Mouse (Mus musculus): ENCODE results near the gene BC024978. TPM values are rescaled to one million over a fixed set of nuclear protein-coding genes. Genes with fewer than 3 reads are reported as not detected.

BC024978 gene
- polyA plus RNA-seq, 1 experiment from 2014 or later, result 3.6 TPM

GRCm38 (mm10) chr7:27197136-27197535 is 1.6 kb downstream of the BC024978 start:
- no peak overlapping the region for H3K27ac ChIP-seq (replicated peaks; ENCODE audit: low read depth, low read length)
- no peak overlapping the region for H3K4me3 ChIP-seq (replicated peaks; ENCODE audit: low read depth, low read length)
- H3K4me1 ChIP-seq (ENCODE audit: control insufficient read depth, insufficient read depth, low read length), result peaks cover 18% of the 10 kb centered on the region
- DNase-seq (no peak), ATAC-seq (ENCODE audit: low FRiP score, low TSS enrichment) (no peak)
- no peaks in the 10 kb centered on the region for H3K27me3 ChIP-seq (ENCODE audit: control insufficient read depth, insufficient read depth, low read length)
- H3K9ac ChIP-seq (replicated peaks; ENCODE audit: low read length), result no peak overlapping the region
- peaks cover 21% of the 10 kb centered on the region for H3K36me3 ChIP-seq (ENCODE audit: control insufficient read depth, insufficient read depth, low read length)
- no peaks in the 10 kb centered on the region for H3K9me3 ChIP-seq (ENCODE audit: control insufficient read depth, low read length)
- no peak overlapping the region for H3K4me2 ChIP-seq (ENCODE audit: low read length)
- WGBS, result 87% methylated on average over 3 of the region's 3 CpGs

- no peak overlapping the region for H3K9ac ChIP-seq (replicated peaks; ENCODE audit: low read length)
- H3K9me3 ChIP-seq (ENCODE audit: control insufficient read depth, low read length), result no peaks in the 10 kb centered on the region
- peaks cover 21% of the 10 kb centered on the region for H3K36me3 ChIP-seq (ENCODE audit: control insufficient read depth, insufficient read depth, low read length)
- H3K27me3 ChIP-seq (ENCODE audit: control insufficient read depth, insufficient read depth, low read length), result no peaks in the 10 kb centered on the region
- ATAC-seq (ENCODE audit: low FRiP score, low TSS enrichment), result no peak
- H3K4me3 ChIP-seq (replicated peaks; ENCODE audit: low read depth, low read length), result no peak overlapping the region
- no peak overlapping the region for H3K4me2 ChIP-seq (ENCODE audit: low read length)
- WGBS, result 95% methylated on average over 8 of the region's 8 CpGs
- H3K27ac ChIP-seq (replicated peaks; ENCODE audit: low read depth, low read length), result no peak overlapping the region
- DNase-seq, result no peak
- peaks cover 18% of the 10 kb centered on the region for H3K4me1 ChIP-seq (ENCODE audit: control insufficient read depth, insufficient read depth, low read length)
Observed at GRCm38 (mm10) chr7:27197634-27198033, 2.1 kb downstream of the BC024978 start.

GRCm38 (mm10) chr7:27198355-27198754 is 2.8 kb downstream of the BC024978 start:
- DNase-seq, result no peak
- Histone ChIP-seq H3K4me3 (replicated peaks; ENCODE audit: low read depth, low read length) (no peak overlapping the region), H3K36me3 (ENCODE audit: control insufficient read depth, insufficient read depth, low read length) (peaks cover 21% of the 10 kb centered on the region), H3K27me3 (ENCODE audit: control insufficient read depth, insufficient read depth, low read length) (no peaks in the 10 kb centered on the region), H3K9ac (replicated peaks; ENCODE audit: low read length) (no peak overlapping the region), H3K4me1 (ENCODE audit: control insufficient read depth, insufficient read depth, low read length) (peaks cover 18% of the 10 kb centered on the region), H3K4me2 (ENCODE audit: low read length) (no peak overlapping the region), H3K9me3 (ENCODE audit: control insufficient read depth, low read length) (no peaks in the 10 kb centered on the region), H3K27ac (replicated peaks; ENCODE audit: low read depth, low read length) (no peak overlapping the region)
- no peak for ATAC-seq (ENCODE audit: low FRiP score, low TSS enrichment)

- Histone ChIP-seq H3K36me3 (ENCODE audit: control insufficient read depth, insufficient read depth, low read length) (peaks cover 21% of the 10 kb centered on the region), H3K4me3 (replicated peaks; ENCODE audit: low read depth, low read length) (no peak overlapping the region), H3K4me2 (ENCODE audit: low read length) (no peak overlapping the region), H3K27me3 (ENCODE audit: control insufficient read depth, insufficient read depth, low read length) (no peaks in the 10 kb centered on the region), H3K9ac (replicated peaks; ENCODE audit: low read length) (no peak overlapping the region), H3K4me1 (ENCODE audit: control insufficient read depth, insufficient read depth, low read length) (peaks cover 15% of the 10 kb centered on the region), H3K27ac (replicated peaks; ENCODE audit: low read depth, low read length) (no peak overlapping the region), H3K9me3 (ENCODE audit: control insufficient read depth, low read length) (no peaks in the 10 kb centered on the region)
- WGBS, result 93% methylated on average over 8 of the region's 8 CpGs
- ATAC-seq (ENCODE audit: low FRiP score, low TSS enrichment) (no peak), DNase-seq (no peak)
Observed at GRCm38 (mm10) chr7:27198779-27199178, 3.2 kb downstream of the BC024978 start.

- no peaks in the 10 kb centered on the region for H3K4me1 ChIP-seq (ENCODE audit: control insufficient read depth, insufficient read depth, low read length)
- H3K27me3 ChIP-seq (ENCODE audit: control insufficient read depth, insufficient read depth, low read length), result no peaks in the 10 kb centered on the region
- no peak overlapping the region for H3K4me3 ChIP-seq (replicated peaks; ENCODE audit: low read depth, low read length)
- no peaks in the 10 kb centered on the region for H3K9me3 ChIP-seq (ENCODE audit: control insufficient read depth, low read length)
- no peak overlapping the region for H3K27ac ChIP-seq (replicated peaks; ENCODE audit: low read depth, low read length)
- no peak overlapping the region for H3K9ac ChIP-seq (replicated peaks; ENCODE audit: low read length)
- no peak overlapping the region for H3K4me2 ChIP-seq (ENCODE audit: low read length)
- DNase-seq (no peak), ATAC-seq (ENCODE audit: low FRiP score, low TSS enrichment) (no peak)
- H3K36me3 ChIP-seq (ENCODE audit: control insufficient read depth, insufficient read depth, low read length), result peaks cover 60% of the 10 kb centered on the region
- 96% methylated on average over 8 of the region's 8 CpGs for WGBS
Observed at GRCm38 (mm10) chr7:27203730-27204449, 8.3 kb downstream of the BC024978 start.

- Histone ChIP-seq H3K4me1 (ENCODE audit: control insufficient read depth, insufficient read depth, low read length) (no peaks in the 10 kb centered on the region), H3K4me2 (ENCODE audit: low read length) (no peak overlapping the region), H3K4me3 (replicated peaks; ENCODE audit: low read depth, low read length) (no peak overlapping the region), H3K36me3 (ENCODE audit: control insufficient read depth, insufficient read depth, low read length) (peaks cover 86% of the 10 kb centered on the region), H3K27me3 (ENCODE audit: control insufficient read depth, insufficient read depth, low read length) (no peaks in the 10 kb centered on the region), H3K9me3 (ENCODE audit: control insufficient read depth, low read length) (no peaks in the 10 kb centered on the region), H3K9ac (replicated peaks; ENCODE audit: low read length) (no peak overlapping the region), H3K27ac (replicated peaks; ENCODE audit: low read depth, low read length) (no peak overlapping the region)
- no peak for ATAC-seq (ENCODE audit: low FRiP score, low TSS enrichment)
- 91% methylated on average over 2 of the region's 2 CpGs for WGBS
- no peak for DNase-seq
Observed at GRCm38 (mm10) chr7:27212626-27213025, 17.0 kb downstream of the BC024978 start.

- DNase-seq, result no peak
- no peak for ATAC-seq (ENCODE audit: low FRiP score, low TSS enrichment)
- no peaks in the 10 kb centered on the region for H3K9me3 ChIP-seq (ENCODE audit: control insufficient read depth, low read length)
- H3K4me3 ChIP-seq (replicated peaks; ENCODE audit: low read depth, low read length), result no peak overlapping the region
- H3K36me3 ChIP-seq (ENCODE audit: control insufficient read depth, insufficient read depth, low read length), result peaks cover 48% of the 10 kb centered on the region
- no peak overlapping the region for H3K4me2 ChIP-seq (ENCODE audit: low read length)
- no peaks in the 10 kb centered on the region for H3K27me3 ChIP-seq (ENCODE audit: control insufficient read depth, insufficient read depth, low read length)
- 89% methylated on average over 7 of the region's 7 CpGs for WGBS
- no peak overlapping the region for H3K9ac ChIP-seq (replicated peaks; ENCODE audit: low read length)
- no peak overlapping the region for H3K27ac ChIP-seq (replicated peaks; ENCODE audit: low read depth, low read length)
- peaks cover 2% of the 10 kb centered on the region; the same call in 1 of the 2 replicates for H3K4me1 ChIP-seq (ENCODE audit: control insufficient read depth, insufficient read depth, low read length)
Observed at GRCm38 (mm10) chr7:27218586-27218985, 23.0 kb downstream of the BC024978 start.

GRCm38 (mm10) chr7:27219937-27220336 is 24.4 kb downstream of the BC024978 start:
- H3K4me2 ChIP-seq (ENCODE audit: low read length), result no peak overlapping the region
- no peak overlapping the region for H3K27ac ChIP-seq (replicated peaks; ENCODE audit: low read depth, low read length)
- no peak overlapping the region for H3K9ac ChIP-seq (replicated peaks; ENCODE audit: low read length)
- no peak for DNase-seq
- no peak for ATAC-seq (ENCODE audit: low FRiP score, low TSS enrichment)
- no peaks in the 10 kb centered on the region for H3K9me3 ChIP-seq (ENCODE audit: control insufficient read depth, low read length)
- peaks cover 38% of the 10 kb centered on the region for H3K36me3 ChIP-seq (ENCODE audit: control insufficient read depth, insufficient read depth, low read length)
- WGBS, result 75% methylated on average over 11 of the region's 11 CpGs
- no peak overlapping the region for H3K4me3 ChIP-seq (replicated peaks; ENCODE audit: low read depth, low read length)
- no peaks in the 10 kb centered on the region for H3K27me3 ChIP-seq (ENCODE audit: control insufficient read depth, insufficient read depth, low read length)
- peaks cover 16% of the 10 kb centered on the region for H3K4me1 ChIP-seq (ENCODE audit: control insufficient read depth, insufficient read depth, low read length)

- no peak for DNase-seq
- no peak overlapping the region for H3K4me3 ChIP-seq (replicated peaks; ENCODE audit: low read depth, low read length)
- H3K9me3 ChIP-seq (ENCODE audit: control insufficient read depth, low read length), result no peaks in the 10 kb centered on the region
- no peaks in the 10 kb centered on the region for H3K27me3 ChIP-seq (ENCODE audit: control insufficient read depth, insufficient read depth, low read length)
- ATAC-seq (ENCODE audit: low FRiP score, low TSS enrichment), result no peak
- H3K4me1 ChIP-seq (ENCODE audit: control insufficient read depth, insufficient read depth, low read length), result peaks cover 36% of the 10 kb centered on the region
- H3K36me3 ChIP-seq (ENCODE audit: control insufficient read depth, insufficient read depth, low read length), result peaks cover 26% of the 10 kb centered on the region
- H3K27ac ChIP-seq (replicated peaks; ENCODE audit: low read depth, low read length), result no peak overlapping the region
- H3K4me2 ChIP-seq (ENCODE audit: low read length), result no peak overlapping the region
- H3K9ac ChIP-seq (replicated peaks; ENCODE audit: low read length), result no peak overlapping the region
- 83% methylated on average over 6 of the region's 6 CpGs for WGBS
Observed at GRCm38 (mm10) chr7:27221939-27222338, 26.4 kb downstream of the BC024978 start.

All from midbrain, embryonic 14.5 days (tissue).